Mouse (Mus musculus): ENCODE results near the gene Hectd1. TPM values are rescaled to one million over a fixed set of nuclear protein-coding genes. Genes with fewer than 3 reads are reported as not detected.

Gene Hectd1
- total RNA-seq, 1 experiment from 2014 or later, result 151 TPM

GRCm38 (mm10) chr12:51821256-51821655 is 8.1 kb downstream of the Hectd1 start:
- ATAC-seq (replicated peaks in 1 of 2; ENCODE audit: insufficient read depth in 1 of 2, low FRiP score in 2 of 2, low TSS enrichment in 1 of 2, low read depth in 1 of 2, poor library complexity in 2 of 2, severe bottlenecking in 2 of 2), result peak in 1 of 2 experiments; percentile 58; a peak in 1 of 4 replicates

GRCm38 (mm10) chr12:51819951-51820498 is 9.3 kb downstream of the Hectd1 start:
- peak in 1 of 2 experiments; percentile 43; a peak in 1 of 4 replicates for ATAC-seq (replicated peaks in 1 of 2; ENCODE audit: insufficient read depth in 1 of 2, low FRiP score in 2 of 2, low TSS enrichment in 1 of 2, low read depth in 1 of 2, poor library complexity in 2 of 2, severe bottlenecking in 2 of 2)

- no peak for ATAC-seq (replicated peaks in 1 of 2; ENCODE audit: insufficient read depth in 1 of 2, low FRiP score in 2 of 2, low TSS enrichment in 1 of 2, low read depth in 1 of 2, poor library complexity in 2 of 2, severe bottlenecking in 2 of 2)
Observed at GRCm38 (mm10) chr12:51817815-51818613, 11.3 kb downstream of the Hectd1 start.

GRCm38 (mm10) chr12:51811388-51812140 is 17.8 kb downstream of the Hectd1 start:
- ATAC-seq (replicated peaks in 1 of 2; ENCODE audit: insufficient read depth in 1 of 2, low FRiP score in 2 of 2, low TSS enrichment in 1 of 2, low read depth in 1 of 2, poor library complexity in 2 of 2, severe bottlenecking in 2 of 2), result peak in 1 of 2 experiments; percentile 32; a peak in 1 of 4 replicates

GRCm38 (mm10) chr12:51810564-51810963 is 18.8 kb downstream of the Hectd1 start:
- ATAC-seq (replicated peaks in 1 of 2; ENCODE audit: insufficient read depth in 1 of 2, low FRiP score in 2 of 2, low TSS enrichment in 1 of 2, low read depth in 1 of 2, poor library complexity in 2 of 2, severe bottlenecking in 2 of 2), result no peak

- peak in 1 of 2 experiments; percentile 36; a peak in 1 of 4 replicates for ATAC-seq (replicated peaks in 1 of 2; ENCODE audit: insufficient read depth in 1 of 2, low FRiP score in 2 of 2, low TSS enrichment in 1 of 2, low read depth in 1 of 2, poor library complexity in 2 of 2, severe bottlenecking in 2 of 2)
Observed at GRCm38 (mm10) chr12:51784842-51785241, 44.5 kb downstream of the Hectd1 start.

GRCm38 (mm10) chr12:51768702-51769101 is 60.6 kb downstream of the Hectd1 start:
- ATAC-seq (replicated peaks in 1 of 2; ENCODE audit: insufficient read depth in 1 of 2, low FRiP score in 2 of 2, low TSS enrichment in 1 of 2, low read depth in 1 of 2, poor library complexity in 2 of 2, severe bottlenecking in 2 of 2), result no peak

- ATAC-seq (replicated peaks in 1 of 2; ENCODE audit: insufficient read depth in 1 of 2, low FRiP score in 2 of 2, low TSS enrichment in 1 of 2, low read depth in 1 of 2, poor library complexity in 2 of 2, severe bottlenecking in 2 of 2), result no peak
Observed at GRCm38 (mm10) chr12:51767454-51767853, 61.9 kb downstream of the Hectd1 start.

- ATAC-seq (replicated peaks in 1 of 2; ENCODE audit: insufficient read depth in 1 of 2, low FRiP score in 2 of 2, low TSS enrichment in 1 of 2, low read depth in 1 of 2, poor library complexity in 2 of 2, severe bottlenecking in 2 of 2), result no peak
Observed at GRCm38 (mm10) chr12:51759374-51759773, 70.0 kb downstream of the Hectd1 start.

GRCm38 (mm10) chr12:51756599-51756961 is 72.8 kb downstream of the Hectd1 start:
- ATAC-seq (replicated peaks in 1 of 2; ENCODE audit: insufficient read depth in 1 of 2, low FRiP score in 2 of 2, low TSS enrichment in 1 of 2, low read depth in 1 of 2, poor library complexity in 2 of 2, severe bottlenecking in 2 of 2), result no peak

- ATAC-seq (replicated peaks in 1 of 2; ENCODE audit: insufficient read depth in 1 of 2, low FRiP score in 2 of 2, low TSS enrichment in 1 of 2, low read depth in 1 of 2, poor library complexity in 2 of 2, severe bottlenecking in 2 of 2), result no peak
Observed at GRCm38 (mm10) chr12:51755938-51756598, 73.3 kb downstream of the Hectd1 start.

GRCm38 (mm10) chr12:51747348-51747747 is 82.0 kb downstream of the Hectd1 start:
- ATAC-seq (replicated peaks in 1 of 2; ENCODE audit: insufficient read depth in 1 of 2, low FRiP score in 2 of 2, low TSS enrichment in 1 of 2, low read depth in 1 of 2, poor library complexity in 2 of 2, severe bottlenecking in 2 of 2), result no peak

- ATAC-seq (replicated peaks in 1 of 2; ENCODE audit: insufficient read depth in 1 of 2, low FRiP score in 2 of 2, low TSS enrichment in 1 of 2, low read depth in 1 of 2, poor library complexity in 2 of 2, severe bottlenecking in 2 of 2), result no peak
Observed at GRCm38 (mm10) chr12:51744957-51745356, 84.4 kb downstream of the Hectd1 start.

- ATAC-seq (replicated peaks in 1 of 2; ENCODE audit: insufficient read depth in 1 of 2, low FRiP score in 2 of 2, low TSS enrichment in 1 of 2, low read depth in 1 of 2, poor library complexity in 2 of 2, severe bottlenecking in 2 of 2), result 0 out of 4 replicates have a peak, but pooled peaks have one; percentile 42 to 51
Observed at GRCm38 (mm10) chr12:51741690-51742089, 87.6 kb downstream of the Hectd1 start.

- no peak for ATAC-seq (replicated peaks in 1 of 2; ENCODE audit: insufficient read depth in 1 of 2, low FRiP score in 2 of 2, low TSS enrichment in 1 of 2, low read depth in 1 of 2, poor library complexity in 2 of 2, severe bottlenecking in 2 of 2)
Observed at GRCm38 (mm10) chr12:51736807-51737206, 92.5 kb downstream of the Hectd1 start.

- no peak for ATAC-seq (replicated peaks in 1 of 2; ENCODE audit: insufficient read depth in 1 of 2, low FRiP score in 2 of 2, low TSS enrichment in 1 of 2, low read depth in 1 of 2, poor library complexity in 2 of 2, severe bottlenecking in 2 of 2)
Observed at GRCm38 (mm10) chr12:51736381-51736780, 93.0 kb downstream of the Hectd1 start.

GRCm38 (mm10) chr12:51735840-51736271 is 93.5 kb downstream of the Hectd1 start:
- ATAC-seq (replicated peaks in 1 of 2; ENCODE audit: insufficient read depth in 1 of 2, low FRiP score in 2 of 2, low TSS enrichment in 1 of 2, low read depth in 1 of 2, poor library complexity in 2 of 2, severe bottlenecking in 2 of 2), result no peak

Measured in hematopoietic stem cell, adult 5-6 weeks (primary cell).